Mouse (Mus musculus) forebrain, embryonic 13.5 days (tissue): ENCODE data around the gene Nrip1. TPM values are rescaled to one million over a fixed set of nuclear protein-coding genes. Genes with fewer than 3 reads are reported as not detected.
"Not testable (repeated sequence)": the region's sequence is repeated elsewhere in the genome, so short reads cannot be mapped to it uniquely, and the experiment has no call there.

Experiments used
- ATAC-seq: fragments of 200-750 bp; cut with Nextera tagmentation; 2 replicates; pipeline ENCODE4 v1.8.0; 2017
- H3K27ac ChIP-seq: fragments of 300-500 bp; sonication (generic); 2 replicates; pipeline ENCODE4 v1.5.1; 2015; ENCODE audit warnings: inconsistent platforms, mild to moderate bottlenecking, moderate library complexity
- H3K27me3 ChIP-seq: fragments of 300-500 bp; sonication (generic); 2 replicates; pipeline ENCODE4 v1.6.1; 2015; ENCODE audit warnings: mild to moderate bottlenecking, inconsistent platforms
- H3K36me3 ChIP-seq: fragments of 300-500 bp; sonication (generic); 2 replicates; pipeline ENCODE4 v1.6.1; 2015; ENCODE audit warnings: mild to moderate bottlenecking, inconsistent platforms; ENCODE audit not compliant: poor library complexity, severe bottlenecking
- H3K4me1 ChIP-seq: fragments of 300-500 bp; sonication (generic); 2 replicates; pipeline ENCODE4 v1.6.1; 2015; ENCODE audit warnings: inconsistent platforms
- H3K4me2 ChIP-seq: fragments of 300-500 bp; sonication (generic); 2 replicates; pipeline ENCODE4 v1.6.1; 2015; ENCODE audit warnings: inconsistent platforms, mild to moderate bottlenecking, moderate library complexity
- H3K4me3 ChIP-seq: fragments of 300-500 bp; sonication (generic); 2 replicates; pipeline ENCODE4 v1.5.1; 2015; ENCODE audit warnings: mild to moderate bottlenecking, inconsistent platforms
- H3K9ac ChIP-seq: fragments of 300-500 bp; sonication (generic); 2 replicates; pipeline ENCODE4 v1.6.1; 2015; ENCODE audit warnings: mild to moderate bottlenecking, inconsistent platforms
- H3K9me3 ChIP-seq: fragments of 300-500 bp; sonication (generic); replicated peaks from 2 replicates; pipeline ENCODE4 v1.6.1; 2016; ENCODE audit warnings: inconsistent platforms
- whole genome bisulfite sequencing: fragments of 180-500 bp; shearing (Covaris S2); methylation state at CpG from one replicate; pipeline ENCODE4 v1.1.7; 2015; 5-methylcytosine and 5-hydroxymethylcytosine counted together
- polyA plus RNA-seq: library from polyadenylated mRNA; unstranded; fragments of >200 nt; fragmentation: Nextera tagmentation; extraction: Ambion mirVana; gene quantifications from 2 replicates; pipeline ENCODE4 v1.2.1, GENCODE M21; 2015

Nrip1 gene
- polyA plus RNA-seq, 1 experiment from 2014 or later, result 25.3 TPM

GRCm38 (mm10) chr16:76406897-76407296 is 33.3 kb upstream of the Nrip1 start:
- Histone ChIP-seq H3K4me3 (no peak overlapping the region), H3K9ac (no peak overlapping the region), H3K4me1 (no peaks in the 10 kb centered on the region), H3K27ac (no peak overlapping the region), H3K36me3 (no peaks in the 10 kb centered on the region), H3K9me3 (no peaks in the 10 kb centered on the region), H3K4me2 (no peak overlapping the region), H3K27me3 (no peaks in the 10 kb centered on the region)
- no peak for ATAC-seq
- 60% methylated on average over 7 of the region's 7 CpGs for WGBS

- Histone ChIP-seq H3K4me2 (no peak overlapping the region), H3K27ac (no peak overlapping the region), H3K27me3 (no peaks in the 10 kb centered on the region), H3K9ac (no peak overlapping the region), H3K4me3 (no peak overlapping the region), H3K36me3 (no peaks in the 10 kb centered on the region), H3K4me1 (no peaks in the 10 kb centered on the region), H3K9me3 (no peaks in the 10 kb centered on the region)
- 92% methylated on average over 7 of the region's 7 CpGs for WGBS
- ATAC-seq, result no peak
Observed at GRCm38 (mm10) chr16:76406319-76406718, 32.7 kb upstream of the Nrip1 start.

DNA sequence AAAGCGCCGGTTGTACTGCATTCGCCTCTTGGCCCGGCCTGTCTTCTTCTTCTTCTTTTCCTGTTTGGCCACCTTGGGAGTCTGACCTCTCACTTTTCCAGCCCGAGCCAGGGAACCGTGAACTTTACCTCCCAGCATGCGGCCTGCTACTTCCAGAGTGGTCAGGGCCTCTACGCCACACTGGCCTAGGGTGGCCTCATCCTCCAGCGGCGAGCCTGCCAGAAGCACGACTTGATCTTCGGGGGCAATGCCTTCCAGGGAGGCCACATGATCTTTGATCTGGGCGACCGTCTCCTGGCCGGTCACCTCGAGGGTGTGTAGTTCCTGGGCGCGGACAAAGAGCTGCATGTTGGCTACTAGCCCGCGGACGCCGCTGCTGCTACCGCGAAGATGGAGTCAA is 29.7 kb upstream of the Nrip1 start:
- not testable (repeated sequence) for H3K9me3 ChIP-seq, H3K4me2 ChIP-seq, H3K27me3 ChIP-seq, H3K36me3 ChIP-seq, ATAC-seq, H3K9ac ChIP-seq, H3K4me1 ChIP-seq, H3K27ac ChIP-seq, H3K4me3 ChIP-seq
- WGBS, result 93% methylated on average over 24 of the region's 24 CpGs

GRCm38 (mm10) chr16:76396512-76396911 is 22.9 kb upstream of the Nrip1 start:
- Histone ChIP-seq H3K9me3 (no peaks in the 10 kb centered on the region), H3K4me1 (0 out of 2 replicates have a peak, but pooled peaks cover 4% of the 10 kb centered on the region), H3K4me2 (no peak overlapping the region), H3K36me3 (no peaks in the 10 kb centered on the region), H3K27ac (no peak overlapping the region), H3K4me3 (no peak overlapping the region), H3K27me3 (peaks cover 24% of the 10 kb centered on the region), H3K9ac (no peak overlapping the region)
- ATAC-seq, result no peak
- WGBS, result 65% methylated on average over 1 of the region's 1 CpGs

DNA sequence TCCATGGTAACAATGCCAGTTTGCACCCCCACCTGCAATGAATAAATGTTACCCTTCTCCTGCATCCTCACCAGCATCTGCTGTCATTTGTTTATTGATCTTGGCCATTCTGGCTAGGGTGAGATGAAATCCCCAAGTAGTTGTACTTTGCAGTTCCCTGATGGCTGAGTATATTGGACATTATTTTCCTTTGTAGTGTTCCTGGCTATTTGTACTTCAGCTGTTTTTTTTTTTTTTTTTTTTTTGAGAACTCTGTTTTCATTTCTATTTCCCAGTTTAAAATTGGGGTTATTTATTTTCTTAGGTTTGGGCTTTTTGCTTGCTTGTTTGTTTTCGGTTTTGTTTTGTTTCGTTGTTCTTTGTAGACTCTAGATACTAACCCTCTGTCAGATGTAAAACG is 19.6 kb upstream of the Nrip1 start:
- Histone ChIP-seq H3K4me1 (0 out of 2 replicates have a peak, but pooled peaks cover 4% of the 10 kb centered on the region), H3K4me2 (no peak overlapping the region), H3K9me3 (no peaks in the 10 kb centered on the region), H3K4me3 (no peak overlapping the region), H3K9ac (no peak overlapping the region), H3K27ac (no peak overlapping the region), H3K27me3 (peaks cover 37% of the 10 kb centered on the region), H3K36me3 (no peaks in the 10 kb centered on the region)
- ATAC-seq, result no peak
- WGBS, result 67% methylated on average over 3 of the region's 3 CpGs

- ATAC-seq, result no peak
- H3K9ac ChIP-seq, result no peak overlapping the region
- 22% methylated on average over 5 of the region's 5 CpGs for WGBS
Observed at GRCm38 (mm10) chr16:76386496-76386895, 12.9 kb upstream of the Nrip1 start.

DNA sequence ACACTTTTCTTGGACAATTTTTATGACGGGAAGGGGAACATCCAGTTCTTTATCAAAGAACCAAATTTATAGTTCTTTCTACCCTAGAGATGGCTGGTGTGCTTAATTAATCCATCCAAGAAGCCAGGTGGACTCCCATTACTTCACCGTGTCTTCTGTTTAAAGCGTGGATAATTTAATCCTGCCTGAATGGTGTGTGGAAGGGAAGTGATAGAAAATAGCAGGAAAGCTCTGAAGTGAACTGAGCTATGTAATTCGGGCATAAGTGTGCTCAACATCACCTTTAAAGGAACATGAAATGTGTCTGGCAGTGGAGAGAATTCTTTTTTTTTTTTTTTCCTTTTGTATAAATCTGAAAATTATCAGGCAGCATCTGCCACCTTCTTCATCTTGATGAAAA is 12.4 kb upstream of the Nrip1 start:
- ATAC-seq, result no peak

More at GRCm38 (mm10) chr16:76386496-76386895, 12.9 kb upstream of the Nrip1 start:
- peaks cover 17% of the 10 kb centered on the region for H3K27me3 ChIP-seq
- H3K4me2 ChIP-seq, result no peak overlapping the region
- no peaks in the 10 kb centered on the region for H3K36me3 ChIP-seq
- H3K9me3 ChIP-seq, result no peaks in the 10 kb centered on the region
- peaks cover 3% of the 10 kb centered on the region; the same call in 1 of the 2 replicates for H3K4me1 ChIP-seq
- no peak overlapping the region for H3K4me3 ChIP-seq
- no peak overlapping the region for H3K27ac ChIP-seq

DNA sequence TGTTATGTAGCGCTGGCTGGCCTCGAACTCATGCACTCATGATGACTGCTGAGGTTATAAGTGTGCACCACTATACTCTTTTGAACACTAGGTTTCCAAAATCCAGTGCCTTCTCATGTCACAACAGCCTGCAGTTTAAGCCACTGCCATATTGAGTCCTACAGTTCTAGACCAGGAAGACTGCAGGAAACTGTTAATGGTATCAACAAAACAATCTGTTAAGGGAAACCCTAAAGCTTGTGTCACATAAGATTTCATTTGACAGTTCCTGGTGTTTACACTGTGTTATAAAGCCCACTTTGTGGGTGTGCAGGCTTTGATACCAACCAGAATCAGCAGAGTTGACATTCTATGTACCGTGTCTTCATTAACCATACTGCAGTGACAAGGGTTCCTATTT is 3.6 kb upstream of the Nrip1 start:
- no peak overlapping the region for H3K9ac ChIP-seq
- H3K4me3 ChIP-seq, result no peak overlapping the region
- ATAC-seq, result no peak
- no peak overlapping the region for H3K4me2 ChIP-seq
- H3K27ac ChIP-seq, result no peak overlapping the region
- peaks cover 5% of the 10 kb centered on the region; the same call in 1 of the 2 replicates for H3K4me1 ChIP-seq
- H3K36me3 ChIP-seq, result no peaks in the 10 kb centered on the region
- H3K27me3 ChIP-seq, result no peaks in the 10 kb centered on the region
- H3K9me3 ChIP-seq, result no peaks in the 10 kb centered on the region
- WGBS, result 95% methylated on average over 3 of the region's 3 CpGs

More for the DNA sequence above, 12.4 kb upstream of the Nrip1 start:
- Histone ChIP-seq H3K27me3 (peaks cover 14% of the 10 kb centered on the region), H3K4me3 (no peak overlapping the region), H3K36me3 (no peaks in the 10 kb centered on the region), H3K9ac (no peak overlapping the region), H3K9me3 (no peaks in the 10 kb centered on the region), H3K27ac (no peak overlapping the region), H3K4me1 (peaks cover 3% of the 10 kb centered on the region; the same call in 1 of the 2 replicates), H3K4me2 (no peak overlapping the region)
- WGBS, result 37% methylated on average over 4 of the region's 4 CpGs

DNA sequence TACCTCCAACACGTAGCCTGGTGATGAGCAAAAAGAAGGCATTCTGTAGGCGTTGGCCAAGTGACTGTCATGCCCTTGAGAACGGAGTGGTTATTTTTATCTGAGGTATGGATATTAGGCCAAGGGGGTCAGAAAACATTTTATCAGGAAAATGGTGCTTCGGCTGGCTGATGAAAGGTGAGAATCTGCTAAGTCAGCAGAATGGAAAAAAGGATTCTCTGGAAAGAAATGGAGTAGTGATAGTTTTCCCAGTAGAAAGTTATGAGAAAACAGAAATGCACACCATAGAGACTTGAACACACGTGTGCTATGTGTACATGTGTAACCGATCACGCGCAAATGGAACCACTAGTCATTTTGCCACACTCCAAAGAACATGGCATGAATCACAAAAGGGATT is 3.0 kb upstream of the Nrip1 start:
- Histone ChIP-seq H3K4me2 (no peak overlapping the region), H3K9ac (no peak overlapping the region), H3K36me3 (no peaks in the 10 kb centered on the region), H3K27me3 (no peaks in the 10 kb centered on the region), H3K9me3 (no peaks in the 10 kb centered on the region), H3K4me1 (peaks cover 7% of the 10 kb centered on the region), H3K4me3 (no peak overlapping the region), H3K27ac (no peak overlapping the region)
- no peak for ATAC-seq
- 96% methylated on average over 8 of the region's 8 CpGs for WGBS

DNA sequence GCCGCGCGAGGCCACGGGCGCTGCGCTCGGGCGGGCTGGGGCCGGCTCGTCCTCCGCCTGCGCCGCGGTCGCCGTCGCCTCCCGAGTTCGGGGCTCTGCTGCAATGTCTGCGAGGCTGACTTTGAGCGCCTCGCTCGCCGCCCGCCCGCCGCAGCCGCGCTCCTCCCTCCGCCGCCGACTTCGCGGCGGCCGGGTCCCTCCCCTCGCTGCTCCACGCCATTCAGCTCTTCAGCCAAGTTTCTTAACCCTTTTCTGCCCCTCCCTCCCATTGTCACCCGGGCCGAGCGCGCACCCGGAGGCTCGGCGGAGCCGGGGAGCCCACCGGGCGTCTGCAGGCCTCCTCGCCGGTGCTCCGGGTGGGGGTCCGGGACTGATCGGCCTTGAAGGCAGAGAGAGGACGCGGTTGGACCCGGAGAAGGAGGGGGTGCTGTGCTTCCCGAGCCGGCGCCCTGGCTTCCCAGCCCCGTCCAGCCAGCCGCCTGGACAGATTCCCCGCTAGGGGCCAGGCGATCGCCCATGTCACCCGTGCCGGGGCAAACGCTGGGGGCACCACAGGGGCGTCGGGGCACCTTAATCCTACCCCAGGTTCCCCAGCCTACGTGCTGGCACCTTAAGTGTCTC is 576 bp downstream of the Nrip1 start:
- no peaks in the 10 kb centered on the region for H3K27me3 ChIP-seq
- H3K9me3 ChIP-seq, result no peaks in the 10 kb centered on the region
- H3K27ac ChIP-seq, result peak overlapping the region; percentile 97
- no peaks in the 10 kb centered on the region for H3K36me3 ChIP-seq
- H3K4me1 ChIP-seq, result peaks cover 26% of the 10 kb centered on the region
- peak overlapping the region; percentile 72 for H3K4me2 ChIP-seq
- ATAC-seq, result peak; percentile 95
- 0% methylated on average over 65 of the region's 70 CpGs for WGBS
- peak overlapping the region; percentile 77 for H3K4me3 ChIP-seq
- H3K9ac ChIP-seq, result peak overlapping the region; percentile 91

DNA sequence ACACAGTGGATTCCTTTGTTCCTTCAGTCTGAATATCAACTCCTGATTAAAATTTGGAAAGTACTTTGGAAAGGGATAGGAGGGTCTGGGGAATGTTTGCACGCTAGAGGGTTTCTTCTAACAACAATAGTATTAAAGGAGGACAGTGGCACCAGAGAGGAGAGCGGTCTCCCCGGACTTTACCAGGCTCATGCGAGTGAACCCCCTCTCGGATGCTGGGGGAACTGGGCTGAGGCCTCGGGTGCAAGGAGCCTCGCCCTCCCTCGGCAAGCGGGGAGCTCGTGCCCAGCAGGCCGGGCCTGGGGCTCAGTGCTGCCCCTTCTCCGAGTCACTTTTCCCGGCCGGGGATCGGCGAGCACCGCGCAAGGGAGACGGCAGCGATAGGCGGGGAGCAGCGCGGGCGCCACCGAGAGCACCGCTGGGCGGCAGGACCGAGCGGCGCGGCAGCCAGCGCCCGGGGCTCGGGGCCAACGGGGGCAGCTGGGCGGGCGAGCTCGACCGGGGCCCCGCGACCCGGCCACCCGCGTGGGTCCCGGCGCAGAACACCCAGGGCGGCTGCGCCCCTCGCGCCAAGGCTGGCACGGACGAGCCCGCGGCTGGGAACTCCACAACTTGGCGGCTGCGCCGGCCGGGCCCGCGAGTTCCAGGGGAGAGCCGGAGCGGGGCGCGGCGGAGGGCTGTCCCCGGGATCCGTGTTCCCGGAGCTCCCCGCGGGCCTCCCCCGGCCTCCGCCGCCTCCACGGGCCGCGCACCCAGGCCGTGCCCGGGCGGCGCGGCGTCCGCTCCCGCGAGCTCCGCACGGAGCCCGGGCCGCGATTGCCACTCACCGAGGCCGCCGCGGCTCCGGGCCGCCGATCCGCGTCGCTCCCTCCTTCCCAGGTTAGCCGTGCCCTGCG is 1.3 kb downstream of the Nrip1 start:
- Histone ChIP-seq H3K4me3 (peak overlapping the region; percentile 77), H3K4me1 (peaks cover 26% of the 10 kb centered on the region), H3K27me3 (no peaks in the 10 kb centered on the region), H3K27ac (peak overlapping the region; percentile 97), H3K4me2 (peak overlapping the region; percentile 72), H3K36me3 (no peaks in the 10 kb centered on the region), H3K9me3 (no peaks in the 10 kb centered on the region), H3K9ac (peak overlapping the region; percentile 91)
- peak; percentile 72 for ATAC-seq
- 1% methylated on average over 71 of the region's 102 CpGs for WGBS

- H3K4me1 ChIP-seq, result peaks cover 26% of the 10 kb centered on the region
- H3K36me3 ChIP-seq, result no peaks in the 10 kb centered on the region
- H3K27me3 ChIP-seq, result no peaks in the 10 kb centered on the region
- peak overlapping the region; percentile 72 for H3K4me2 ChIP-seq
- peak overlapping the region; percentile 77 for H3K4me3 ChIP-seq
- peak overlapping the region; percentile 91 for H3K9ac ChIP-seq
- H3K9me3 ChIP-seq, result no peaks in the 10 kb centered on the region
- ATAC-seq, result no peak
- no peak overlapping the region; the same call in 1 of the 2 replicates for H3K27ac ChIP-seq
- WGBS, result 2% methylated on average over 7 of the region's 7 CpGs
Observed at GRCm38 (mm10) chr16:76371614-76371917, 2.1 kb downstream of the Nrip1 start.
